Mouse (Mus musculus): ENCODE results near the gene Pogz. TPM values are rescaled to one million over a fixed set of nuclear protein-coding genes. Genes with fewer than 3 reads are reported as not detected.
A peak's percentile ranks its signal among the peaks of the same experiment; 100 is the strongest.

The Pogz gene
- polyA plus RNA-seq, 2 experiments = 2.6 to 6.0 TPM

GRCm38 (mm10) chr3:94815603-94816002 lies 21.8 kb upstream of the Pogz start:
- no peaks in the 10 kb centered on the region for H3K4me1 ChIP-seq (replicated peaks; ENCODE audit: control insufficient read depth in 2 of 2, insufficient read depth in 2 of 2, low read length in 1 of 2)
- DNase-seq (ENCODE audit: low read depth in 3 of 3, low spot score in 3 of 3) = no peak
- no peak overlapping the region for H3K4me3 ChIP-seq (ENCODE audit: insufficient read depth in 1 of 2, low read depth in 2 of 2, low read length in 2 of 2)
- no peaks in the 10 kb centered on the region for H3K36me3 ChIP-seq (replicated peaks; ENCODE audit: control insufficient read depth, insufficient read depth, low read depth)
- H3K4me2 ChIP-seq (ENCODE audit: low read depth) = no peak overlapping the region
- no peaks in the 10 kb centered on the region for H3K9me3 ChIP-seq (ENCODE audit: control insufficient read depth, low read length)
- H3K27ac ChIP-seq = no peak overlapping the region
- no peak for TF ChIP-seq EP300 (IDR thresholded peaks at IDR 0.05; ENCODE audit: low read depth)
- TF ChIP-seq CTCF (IDR thresholded peaks at IDR 0.05; ENCODE audit: low read depth) = peak; percentile 22; the same call in 1 of the 2 replicates
- no peak for ATAC-seq (ENCODE audit: insufficient read depth)
- no peaks in the 10 kb centered on the region for H3K27me3 ChIP-seq (ENCODE audit: control insufficient read depth, insufficient read depth, low read length)
- no peak overlapping the region for H3K9ac ChIP-seq (replicated peaks)

GRCm38 (mm10) chr3:94817731-94818130 lies 19.6 kb upstream of the Pogz start:
- no peak overlapping the region for H3K4me3 ChIP-seq (ENCODE audit: insufficient read depth in 1 of 2, low read depth in 2 of 2, low read length in 2 of 2)
- H3K27me3 ChIP-seq (ENCODE audit: control insufficient read depth, insufficient read depth, low read length) = no peaks in the 10 kb centered on the region
- no peak overlapping the region for H3K4me2 ChIP-seq (ENCODE audit: low read depth)
- TF ChIP-seq CTCF (IDR thresholded peaks at IDR 0.05; ENCODE audit: low read depth) (no peak), EP300 (IDR thresholded peaks at IDR 0.05; ENCODE audit: low read depth) (no peak)
- H3K27ac ChIP-seq = no peak overlapping the region
- DNase-seq (ENCODE audit: low read depth in 3 of 3, low spot score in 3 of 3) (no peak), ATAC-seq (ENCODE audit: insufficient read depth) (no peak)
- H3K9ac ChIP-seq (replicated peaks) = no peak overlapping the region
- WGBS (ENCODE audit: insufficient replicate concordance) = 68% methylated on average over 2 of the region's 2 CpGs
- peaks cover 0 to 5% of the 10 kb centered on the region in 2 experiments; a peak in 2 of 4 replicates for H3K4me1 ChIP-seq (replicated peaks; ENCODE audit: control insufficient read depth in 2 of 2, insufficient read depth in 2 of 2, low read length in 1 of 2)
- no peaks in the 10 kb centered on the region for H3K9me3 ChIP-seq (ENCODE audit: control insufficient read depth, low read length)
- no peaks in the 10 kb centered on the region for H3K36me3 ChIP-seq (replicated peaks; ENCODE audit: control insufficient read depth, insufficient read depth, low read depth)

DNA sequence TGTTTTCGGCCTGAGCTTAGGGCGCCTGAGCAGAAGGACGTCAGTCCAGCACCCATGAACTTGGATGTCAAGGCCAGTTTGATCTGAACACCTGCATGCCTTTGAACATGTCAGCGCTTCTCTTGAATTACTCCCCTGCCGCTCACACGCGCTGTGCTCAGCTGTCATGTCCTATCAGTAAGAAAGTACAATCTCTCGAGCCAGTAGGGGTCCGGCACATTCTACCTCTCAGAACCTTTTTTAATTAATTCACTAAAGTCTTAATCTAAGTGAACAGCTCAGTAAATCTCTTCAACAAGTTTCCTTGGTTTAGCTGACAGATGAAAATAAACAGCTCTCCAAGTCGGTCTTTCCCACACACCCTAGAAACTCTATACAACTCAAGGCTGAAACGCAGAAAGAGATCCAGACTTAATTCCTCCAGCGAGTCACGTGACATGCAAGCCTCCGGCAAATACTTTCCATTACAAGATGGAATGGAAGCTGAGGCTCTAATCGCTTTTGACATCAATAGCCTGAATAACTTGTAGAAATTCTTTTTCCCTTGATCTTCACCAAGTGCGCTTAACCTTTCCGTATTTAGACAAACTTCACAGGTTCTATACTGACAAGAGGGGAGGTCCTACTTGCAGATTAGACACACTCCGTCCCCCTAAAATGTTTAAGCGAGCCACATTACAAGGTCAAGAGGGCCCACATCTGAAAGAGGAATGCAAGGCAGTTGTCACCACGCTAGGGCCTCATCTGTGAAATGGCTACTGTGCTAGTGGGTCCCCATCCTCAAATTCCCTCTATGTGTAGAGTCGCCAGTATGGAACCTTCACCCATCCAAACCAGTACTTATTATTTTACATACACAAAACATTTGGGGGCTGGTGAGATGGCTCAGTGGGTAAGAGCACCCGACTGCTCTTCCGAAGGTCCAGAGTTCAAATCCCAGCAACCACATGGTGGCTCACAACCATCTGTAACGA lies 17.6 kb upstream of the Pogz start:
- Histone ChIP-seq H3K9me3 (ENCODE audit: control insufficient read depth, low read length) (no peaks in the 10 kb centered on the region), H3K4me2 (ENCODE audit: low read depth) (no peak overlapping the region), H3K4me1 (replicated peaks; ENCODE audit: control insufficient read depth in 2 of 2, insufficient read depth in 2 of 2, low read length in 1 of 2) (peaks cover 0 to 5% of the 10 kb centered on the region in 2 experiments; a peak in 2 of 4 replicates), H3K36me3 (replicated peaks; ENCODE audit: control insufficient read depth, insufficient read depth, low read depth) (no peaks in the 10 kb centered on the region), H3K9ac (replicated peaks) (no peak overlapping the region), H3K27me3 (ENCODE audit: control insufficient read depth, insufficient read depth, low read length) (no peaks in the 10 kb centered on the region), H3K27ac (no peak overlapping the region), H3K4me3 (ENCODE audit: insufficient read depth in 1 of 2, low read depth in 2 of 2, low read length in 2 of 2) (no peak overlapping the region)
- 73% methylated on average over 24 of the region's 24 CpGs for WGBS (ENCODE audit: insufficient replicate concordance)
- no peak for ATAC-seq (ENCODE audit: insufficient read depth)
- no peak for DNase-seq (ENCODE audit: low read depth in 3 of 3, low spot score in 3 of 3)
- TF ChIP-seq EP300 (IDR thresholded peaks at IDR 0.05; ENCODE audit: low read depth) (no peak), CTCF (IDR thresholded peaks at IDR 0.05; ENCODE audit: low read depth) (no peak)

GRCm38 (mm10) chr3:94821008-94821638 lies 16.2 kb upstream of the Pogz start:
- no peaks in the 10 kb centered on the region for H3K36me3 ChIP-seq (replicated peaks; ENCODE audit: control insufficient read depth, insufficient read depth, low read depth)
- peak overlapping the region; percentile 59 for H3K4me2 ChIP-seq (ENCODE audit: low read depth)
- H3K27me3 ChIP-seq (ENCODE audit: control insufficient read depth, insufficient read depth, low read length) = no peaks in the 10 kb centered on the region
- 4% methylated on average over 31 of the region's 31 CpGs for WGBS (ENCODE audit: insufficient replicate concordance)
- peak overlapping the region; percentile 60 for H3K9ac ChIP-seq (replicated peaks)
- H3K27ac ChIP-seq = no peak overlapping the region
- TF ChIP-seq EP300 (IDR thresholded peaks at IDR 0.05; ENCODE audit: low read depth) = no peak
- TF ChIP-seq CTCF (IDR thresholded peaks at IDR 0.05; ENCODE audit: low read depth) = no peak
- peaks cover 0 to 5% of the 10 kb centered on the region in 2 experiments; a peak in 2 of 4 replicates for H3K4me1 ChIP-seq (replicated peaks; ENCODE audit: control insufficient read depth in 2 of 2, insufficient read depth in 2 of 2, low read length in 1 of 2)
- no peaks in the 10 kb centered on the region for H3K9me3 ChIP-seq (ENCODE audit: control insufficient read depth, low read length)
- DNase-seq (ENCODE audit: low read depth in 3 of 3, low spot score in 3 of 3) = no peak
- peak overlapping the region; percentile 51 to 56 for H3K4me3 ChIP-seq (ENCODE audit: insufficient read depth in 1 of 2, low read depth in 2 of 2, low read length in 2 of 2)
- no peak for ATAC-seq (ENCODE audit: insufficient read depth)

DNA sequence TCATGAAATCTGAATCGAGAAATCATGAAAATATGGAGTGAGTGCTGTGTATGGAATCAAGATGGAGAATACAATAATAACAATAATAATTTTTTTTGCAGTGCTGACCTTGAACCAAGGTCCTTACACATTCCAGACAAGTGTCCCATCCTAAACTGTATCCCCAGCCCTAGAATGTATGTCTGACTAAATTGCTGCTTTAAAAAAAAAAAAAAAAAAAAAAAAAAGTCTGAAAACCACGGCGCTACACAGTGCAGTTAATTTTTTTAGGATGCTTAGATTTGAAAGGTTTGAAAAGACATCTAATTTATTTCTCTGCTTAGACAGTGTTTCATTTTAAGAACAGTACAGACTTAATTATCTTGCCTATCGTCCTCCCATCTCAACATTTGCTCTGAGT lies 15.3 kb upstream of the Pogz start:
- no peaks in the 10 kb centered on the region for H3K9me3 ChIP-seq (ENCODE audit: control insufficient read depth, low read length)
- peaks cover 0 to 5% of the 10 kb centered on the region in 2 experiments; a peak in 2 of 4 replicates for H3K4me1 ChIP-seq (replicated peaks; ENCODE audit: control insufficient read depth in 2 of 2, insufficient read depth in 2 of 2, low read length in 1 of 2)
- no peaks in the 10 kb centered on the region for H3K36me3 ChIP-seq (replicated peaks; ENCODE audit: control insufficient read depth, insufficient read depth, low read depth)
- TF ChIP-seq EP300 (IDR thresholded peaks at IDR 0.05; ENCODE audit: low read depth) (no peak), CTCF (IDR thresholded peaks at IDR 0.05; ENCODE audit: low read depth) (no peak)
- H3K9ac ChIP-seq (replicated peaks) = no peak overlapping the region
- H3K27me3 ChIP-seq (ENCODE audit: control insufficient read depth, insufficient read depth, low read length) = no peaks in the 10 kb centered on the region
- no peak overlapping the region for H3K27ac ChIP-seq
- DNase-seq (ENCODE audit: low read depth in 3 of 3, low spot score in 3 of 3) (no peak), ATAC-seq (ENCODE audit: insufficient read depth) (no peak)
- WGBS (ENCODE audit: insufficient replicate concordance) = 69% methylated on average over 4 of the region's 4 CpGs
- peak overlapping the region; percentile 59 for H3K4me2 ChIP-seq (ENCODE audit: low read depth)
- H3K4me3 ChIP-seq (ENCODE audit: insufficient read depth in 1 of 2, low read depth in 2 of 2, low read length in 2 of 2) = no peak overlapping the region

All from liver, embryonic 14.5 days (tissue).